In genomic region chr15:80225208-80225607, GRCm38 (mm10) we compare ENCODE assay signal across 9 mouse cellular contexts. TPM values are rescaled to one million over a fixed set of nuclear protein-coding genes. Genes with fewer than 3 reads are reported as not detected.
DNase-seq lines count a peak whose midpoint lies in the region; ATAC-seq and TF ChIP-seq lines count a peak whose summit lies in the region.
"Had no signal": no experiment of that assay in that cellular context is flagged by ENCODE, and none has a peak within 500 bp of the region (broad histone marks: within the 10 kb centered on the region; RNA-seq: fewer than 3 reads in every experiment).

No protein-coding gene starts in this region.

- H3K27ac ChIP-seq in kidney, postnatal 0 days: no peak overlapping the region
- no peak overlapping the region for H3K27ac ChIP-seq in lung, embryonic 16.5 days (ENCODE audit: low read length)

- H3K27me3 ChIP-seq in G1E (ENCODE audit: insufficient read depth, low read length): peaks cover 30% of the 10 kb centered on the region
- no peaks in the 10 kb centered on the region for H3K27me3 ChIP-seq in kidney, postnatal 0 days (ENCODE audit: insufficient read depth, low read length)
- no peaks in the 10 kb centered on the region for H3K27me3 ChIP-seq in lung, embryonic 16.5 days (ENCODE audit: control insufficient read depth, insufficient read depth, low read depth, low read length)

- H3K9ac ChIP-seq in kidney, postnatal 0 days (ENCODE audit: low read depth, low read length): no peak overlapping the region
- H3K9ac ChIP-seq in lung, embryonic 16.5 days (ENCODE audit: low read length): no peak overlapping the region

- H3K4me2 ChIP-seq in kidney, postnatal 0 days (ENCODE audit: low read length): no peak overlapping the region
- no peak overlapping the region for H3K4me2 ChIP-seq in lung, embryonic 16.5 days (ENCODE audit: low read depth, low read length)

- H3K4me1 ChIP-seq in G1E (ENCODE audit: insufficient read depth, low read depth, low read length): peaks cover 17% of the 10 kb centered on the region
- H3K4me1 ChIP-seq in kidney, postnatal 0 days (replicated peaks; ENCODE audit: insufficient read depth, low read length): no peaks in the 10 kb centered on the region
- no peaks in the 10 kb centered on the region for H3K4me1 ChIP-seq in lung, embryonic 16.5 days (replicated peaks; ENCODE audit: control insufficient read depth, insufficient read depth, low read length)

- peak; percentile 87 for TF ChIP-seq CTCF in G1E (IDR thresholded peaks at IDR 0.05; ENCODE audit: low read depth, low read length)
- peak; percentile 97 for TF ChIP-seq CTCF in kidney, postnatal 0 days (IDR thresholded peaks at IDR 0.05; ENCODE audit: low read depth)

- peak; percentile 22; the same call in 1 of the 2 replicates for ATAC-seq in G1E (ENCODE audit: extremely low read depth, insufficient number of reproducible peaks, low FRiP score, poor library complexity, severe bottlenecking)
- ATAC-seq in kidney, postnatal 0 days (replicated peaks; ENCODE audit: low FRiP score, low read depth): peak; percentile 72
- peak; percentile 49; the same call in 1 of the 2 replicates for ATAC-seq in lung, embryonic 16.5 days (ENCODE audit: low read depth)

- H3K36me3 ChIP-seq in G1E (replicated peaks): no peaks in the 10 kb centered on the region
- no peaks in the 10 kb centered on the region for H3K36me3 ChIP-seq in kidney, postnatal 0 days (ENCODE audit: insufficient read depth, low read length)
- no peaks in the 10 kb centered on the region for H3K36me3 ChIP-seq in lung, embryonic 16.5 days (ENCODE audit: control insufficient read depth, insufficient read depth, low read length)

- peak; percentile 76 for DNase-seq in 3T3-L1 (ENCODE audit: low read depth, low spot score)
- DNase-seq in G1E (ENCODE audit: low spot score): peak; percentile 49
- peak; percentile 74 to 81 for DNase-seq in cerebellum, adult 18-20 months
- peak; percentile 89 for DNase-seq in gastrocnemius, postnatal 10 days
- peak; percentile 82 for DNase-seq in kidney, postnatal 0 days (ENCODE audit: low spot score)
- DNase-seq in retina, postnatal 7 days (ENCODE audit: low read depth, low spot score): peak; percentile 72
- DNase-seq in urinary bladder, adult 18-20 months (ENCODE audit: low spot score in 2 of 2): peak; percentile 57 to 73

- H3K9me3 ChIP-seq in G1E (replicated peaks): no peaks in the 10 kb centered on the region
- no peaks in the 10 kb centered on the region for H3K9me3 ChIP-seq in kidney, postnatal 0 days (replicated peaks; ENCODE audit: low read length)
- H3K9me3 ChIP-seq in lung, embryonic 16.5 days (ENCODE audit: control insufficient read depth, low read length): no peaks in the 10 kb centered on the region

- WGBS in kidney, postnatal 0 days: 21% methylated on average over 9 of the region's 9 CpGs
- 26% methylated on average over 9 of the region's 9 CpGs for WGBS in lung, embryonic 16.5 days

- H3K4me3 ChIP-seq in G1E (ENCODE audit: low read depth, low read length): no peak overlapping the region
- H3K4me3 ChIP-seq in kidney, postnatal 0 days (replicated peaks; ENCODE audit: low read depth, low read length): no peak overlapping the region
- H3K4me3 ChIP-seq in lung, embryonic 16.5 days (ENCODE audit: low read length): no peak overlapping the region

RNA-seq across cellular contexts. Expression of gene Mief1, which starts 8.6 kb away (rescaled TPM):
- total RNA-seq in G1E (2014; fragmentation: Nextera tagmentation): 35.4 and 44.9 TPM in 2 replicates
- 36.1 and 36.8 TPM in 2 replicates for total RNA-seq in G1E (2017)
- 20.2 and 26.6 TPM in 2 replicates for polyA plus RNA-seq in G1E (2012)
- total RNA-seq in gastrocnemius, postnatal 10 days (2021): 10 to 100 TPM; 22.8 to 27.2 TPM
- 19.9 and 20.5 TPM in 2 replicates for polyA plus RNA-seq in kidney, postnatal 0 days (2015; fragmentation: Nextera tagmentation; extraction: Ambion mirVana)
- polyA plus RNA-seq in lung, embryonic 16.5 days (2015; fragmentation: Nextera tagmentation; extraction: Ambion mirVana): 26.7 and 28.4 TPM in 2 replicates

RNA-seq across cellular contexts. Expression of gene AC140267.1, which starts 10.4 kb away (rescaled TPM):
- total RNA-seq in G1E (2014; fragmentation: Nextera tagmentation) (14.0 TPM in 1 of 2 replicates, not detected in the other), G1E (2017) (not detected in 2 replicates)
- polyA plus RNA-seq in G1E (2012): not detected in 2 replicates
- total RNA-seq in gastrocnemius, postnatal 10 days (2021): 1 to 10 TPM in 1 of 2 experiments, not detected in 1; 7.5 TPM
- polyA plus RNA-seq in kidney, postnatal 0 days (2015; fragmentation: Nextera tagmentation; extraction: Ambion mirVana): not detected in 2 replicates
- polyA plus RNA-seq in lung, embryonic 16.5 days (2015; fragmentation: Nextera tagmentation; extraction: Ambion mirVana): not detected in 2 replicates
- polyA plus RNA-seq: gonadal fat pad, adult 2 months had no signal

RNA-seq across cellular contexts. Expression of gene Atf4, which starts 29.8 kb away (rescaled TPM):
- total RNA-seq in G1E (2014; fragmentation: Nextera tagmentation) (45.1 and 51.4 TPM in 2 replicates), G1E (2017) (81.2 and 85.3 TPM in 2 replicates)
- 146 and 170 TPM in 2 replicates for polyA plus RNA-seq in G1E (2012)
- total RNA-seq in gastrocnemius, postnatal 10 days (2021): 100 to 1,000 TPM in 1 of 2 experiments, 10 to 100 TPM in 1; 94.7 to 131 TPM
- 116 and 118 TPM in 2 replicates for polyA plus RNA-seq in kidney, postnatal 0 days (2015; fragmentation: Nextera tagmentation; extraction: Ambion mirVana)
- polyA plus RNA-seq in lung, embryonic 16.5 days (2015; fragmentation: Nextera tagmentation; extraction: Ambion mirVana): 117 and 121 TPM in 2 replicates

RNA-seq across cellular contexts. Expression of gene Rps19bp1, which starts 38.9 kb away (rescaled TPM):
- total RNA-seq in G1E (2014; fragmentation: Nextera tagmentation) (46.5 and 58.3 TPM in 2 replicates), G1E (2017) (22.6 and 25.9 TPM in 2 replicates)
- polyA plus RNA-seq in G1E (2012): 67.2 and 96.3 TPM in 2 replicates
- total RNA-seq in gastrocnemius, postnatal 10 days (2021): 10 to 100 TPM; 16.7 to 18.8 TPM
- 53.5 and 62.7 TPM in 2 replicates for polyA plus RNA-seq in kidney, postnatal 0 days (2015; fragmentation: Nextera tagmentation; extraction: Ambion mirVana)
- polyA plus RNA-seq in lung, embryonic 16.5 days (2015; fragmentation: Nextera tagmentation; extraction: Ambion mirVana): 40.3 and 44.2 TPM in 2 replicates

RNA-seq across cellular contexts. Expression of gene Mgat3, which starts 51.7 kb away (rescaled TPM):
- total RNA-seq in G1E (2014; fragmentation: Nextera tagmentation) (not detected in 2 replicates), G1E (2017) (not detected in 2 replicates)
- polyA plus RNA-seq in G1E (2012): not detected in 2 replicates
- 1 to 10 TPM; 2.8 to 3.1 TPM for total RNA-seq in gastrocnemius, postnatal 10 days (2021)
- polyA plus RNA-seq in kidney, postnatal 0 days (2015; fragmentation: Nextera tagmentation; extraction: Ambion mirVana): 6.7 and 7.4 TPM in 2 replicates
- polyA plus RNA-seq in lung, embryonic 16.5 days (2015; fragmentation: Nextera tagmentation; extraction: Ambion mirVana): 3.9 and 4.3 TPM in 2 replicates

Comparison
In these comparisons a context has a peak if more than half of its experiments do, and no peak if none do; other contexts are left out.
1. ATAC-seq: peak in every context shown above with its lines; median percentile 72 in kidney, postnatal 0 days; 49 in lung, embryonic 16.5 days; 22 in G1E.